Mouse (Mus musculus) erythroid progenitor cell, adult 5-6 weeks (primary cell): Measurements from ENCODE around the gene Gpkow. TPM values are rescaled to one million over a fixed set of nuclear protein-coding genes. Genes with fewer than 3 reads are reported as not detected.

Experiments
- ATAC-seq: replicated peaks from 2 replicates; pipeline ENCODE4 v1.8.0; 2016; ENCODE audit warnings: moderate number of reproducible peaks, mild to moderate bottlenecking, moderate TSS enrichment, inconsistent platforms; ENCODE audit not compliant: poor library complexity, low FRiP score, severe bottlenecking
- total RNA-seq, 2 experiments: library from RNA; stranded (forward) in 1 of 2; stranded (reverse) in 1 of 2; fragments of 150-400 nt in 1 of 2; fragments of 186-747, 209-891 nt in 1 of 2; gene quantifications; 2 replicates each; pipeline versions ENCODE4 v1.2.3 to v1.2.4; 2015 to 2017; ENCODE audit warnings: low replicate concordance in 2 of 2

Gpkow gene
- total RNA-seq (2015; ENCODE audit: low replicate concordance) = 10.5 and 31.9 TPM in 2 replicates
- 12.6 and 25.0 TPM in 2 replicates for total RNA-seq (2017; ENCODE audit: low replicate concordance)

GRCm38 (mm10) chrX:7696954-7697381 lies at the start of gene Gpkow:
Gene Gpkow, plus strand, starts transcription at chrX:7697131.
- ATAC-seq = peak; percentile 100

DNA sequence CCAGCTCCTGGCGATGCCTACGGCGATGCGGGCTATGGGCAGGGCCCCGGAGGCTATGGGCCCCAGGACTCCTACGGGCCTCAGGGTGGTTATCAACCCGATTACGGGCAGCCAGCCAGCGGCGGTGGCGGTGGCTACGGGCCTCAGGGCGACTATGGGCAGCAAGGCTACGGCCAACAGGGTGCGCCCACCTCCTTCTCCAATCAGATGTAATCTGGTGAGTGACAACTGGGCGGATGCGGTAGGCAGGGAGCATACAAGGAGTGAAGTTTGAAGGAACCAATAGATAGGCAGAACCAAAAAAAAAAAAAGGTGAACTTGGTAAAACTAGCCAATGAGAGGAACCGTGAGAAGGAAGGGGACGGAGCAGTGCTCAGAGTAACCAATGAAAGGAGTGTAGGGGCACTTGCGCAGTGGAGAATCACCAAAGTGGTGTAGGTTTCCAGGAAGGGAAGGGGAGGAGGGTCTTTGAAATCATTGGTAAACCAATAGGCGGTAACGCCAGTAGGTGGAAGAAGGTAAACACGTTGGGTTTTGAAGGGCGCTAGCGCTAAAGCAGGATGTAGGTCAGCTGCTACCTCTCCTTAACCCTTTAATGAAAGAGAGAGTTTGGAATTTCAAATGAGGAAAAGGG lies 48.1 kb upstream of the Gpkow start:
- peak; percentile 97 for ATAC-seq

GRCm38 (mm10) chrX:7657221-7657639 lies 39.7 kb upstream of the Gpkow start, which contains the start of gene Prickle3:
Gene Prickle3, plus strand, starts transcription at chrX:7657260.
- ATAC-seq = peak; percentile 54; the same call in 1 of the 2 replicates

DNA sequence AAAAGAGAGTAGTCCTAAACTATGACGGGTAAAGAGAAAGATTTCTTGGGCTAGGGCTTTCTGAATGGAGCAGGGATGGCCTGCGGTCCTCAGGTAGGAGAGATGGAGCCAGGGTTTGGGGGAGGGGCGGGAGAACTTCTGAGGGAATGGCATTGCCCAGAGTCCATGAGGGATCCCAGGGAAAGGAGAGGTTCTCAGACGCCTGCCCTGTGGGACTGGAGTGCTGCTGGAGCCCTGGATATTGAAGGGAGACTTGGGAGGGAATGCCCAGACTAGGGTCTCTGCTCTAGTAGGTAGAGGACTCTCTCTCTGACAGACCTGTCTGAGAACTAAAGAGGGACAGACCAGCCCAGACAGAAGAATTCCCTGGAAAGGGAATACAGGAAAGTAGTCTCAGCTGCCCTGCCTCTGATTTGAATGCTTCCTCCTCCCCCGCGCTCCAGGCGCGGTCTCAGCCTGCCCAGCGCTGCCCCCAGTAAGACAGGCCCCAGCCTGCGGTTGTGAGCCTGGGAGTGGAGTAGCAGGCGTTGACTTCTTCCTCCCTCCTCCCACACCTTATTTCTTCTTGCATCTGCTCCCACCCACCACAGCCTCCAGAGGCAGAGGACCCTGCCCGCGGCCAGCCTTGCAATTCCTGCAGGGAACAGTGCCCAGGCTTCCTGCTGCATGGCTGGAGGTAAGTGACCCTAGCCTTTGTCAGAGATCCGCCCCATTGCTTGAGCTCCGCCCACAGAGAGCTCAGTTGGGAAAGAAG lies 38.7 kb upstream of the Gpkow start:
- ATAC-seq = no peak

- no peak for ATAC-seq
Measured at GRCm38 (mm10) chrX:7658785-7659589, 37.9 kb upstream of the Gpkow start.

DNA sequence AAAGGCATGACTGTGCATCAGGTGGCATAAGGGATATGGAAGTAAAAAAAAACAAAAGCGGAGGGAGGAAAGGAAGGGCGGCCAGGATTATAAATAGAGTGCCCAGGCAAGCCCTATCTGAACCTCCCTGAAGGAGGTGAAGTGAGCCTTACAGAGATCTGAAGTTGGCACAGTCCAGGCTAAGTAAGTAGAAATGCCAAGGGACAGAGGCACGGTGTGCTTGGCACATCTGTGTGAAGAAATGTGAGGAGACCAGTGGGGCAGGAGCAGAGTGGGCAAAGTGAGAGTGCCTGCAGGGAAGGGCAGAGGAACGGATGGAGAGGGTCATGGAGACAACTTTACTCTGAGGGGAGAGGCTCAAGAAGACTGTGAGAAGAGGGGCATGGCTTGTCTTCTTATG lies 35.8 kb upstream of the Gpkow start:
- no peak for ATAC-seq

- ATAC-seq = no peak
Measured at GRCm38 (mm10) chrX:7662936-7663335, 34.0 kb upstream of the Gpkow start.

- no peak for ATAC-seq
Measured at GRCm38 (mm10) chrX:7664791-7665190, 32.1 kb upstream of the Gpkow start.

DNA sequence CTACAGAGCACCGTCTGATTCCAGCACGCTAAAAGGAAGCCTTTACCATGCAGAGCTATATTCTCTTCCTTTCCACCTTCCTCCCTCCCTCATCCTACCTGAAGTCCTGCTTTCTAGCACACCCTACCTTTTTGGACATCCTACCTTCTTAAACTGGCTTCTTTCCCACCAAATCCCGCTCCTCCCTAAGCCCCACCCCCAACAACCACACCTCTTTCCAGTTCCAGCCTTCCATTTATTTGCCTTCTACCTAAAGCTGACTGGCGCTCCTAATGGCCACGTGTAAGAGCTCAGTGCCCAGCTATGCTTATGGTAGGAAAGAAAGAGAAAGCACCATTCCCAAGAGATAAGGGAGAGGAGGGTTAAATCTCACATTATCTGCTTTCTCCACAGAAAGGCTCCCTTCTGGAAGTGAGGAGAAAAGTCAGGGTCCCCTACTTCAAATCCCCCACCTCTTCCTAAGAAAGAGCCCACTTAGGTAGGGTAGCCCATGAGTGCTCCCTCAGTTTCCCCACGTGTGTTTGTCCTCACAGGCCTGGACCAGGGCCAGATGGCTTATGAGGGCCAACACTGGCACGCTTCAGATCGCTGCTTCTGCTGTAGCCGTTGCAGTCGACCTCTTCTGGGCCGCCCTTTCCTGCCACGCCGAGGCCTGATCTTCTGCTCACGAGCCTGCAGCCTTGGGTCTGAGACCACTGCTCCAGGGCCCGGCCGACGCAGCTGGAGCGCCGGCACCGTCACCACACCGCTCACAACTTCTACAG lies 31.0 kb upstream of the Gpkow start:
- ATAC-seq = no peak

DNA sequence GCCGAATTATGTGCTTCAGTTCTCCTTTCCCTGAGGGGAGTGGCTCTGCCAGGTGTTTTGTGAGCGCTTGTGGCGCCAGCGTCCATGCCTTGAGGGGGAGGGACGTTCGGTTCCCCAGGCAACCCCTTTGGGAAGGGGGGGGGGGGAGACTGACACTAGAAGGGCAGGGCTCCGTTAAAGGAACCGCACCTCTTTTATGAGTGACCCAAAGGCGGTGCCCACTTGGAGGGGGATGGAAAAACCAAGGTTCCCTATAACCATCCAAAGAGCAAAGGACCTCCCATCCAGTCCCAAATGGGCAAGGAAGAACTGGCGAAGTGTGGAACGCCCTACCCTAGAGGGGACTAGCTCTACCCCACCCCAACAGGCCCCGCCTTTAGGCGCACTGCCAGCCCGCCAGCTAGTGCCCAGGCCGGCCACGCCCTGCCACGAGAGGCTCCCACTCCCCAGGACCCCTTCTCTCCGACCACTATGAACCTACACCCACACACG lies 26.5 kb upstream of the Gpkow start:
- peak; percentile 83 for ATAC-seq

- ATAC-seq = no peak; the same call in 1 of the 2 replicates
Measured at GRCm38 (mm10) chrX:7670921-7671623, 25.9 kb upstream of the Gpkow start, which contains the start of gene Plp2. Gene Plp2, minus strand, starts transcription at chrX:7671390.

DNA sequence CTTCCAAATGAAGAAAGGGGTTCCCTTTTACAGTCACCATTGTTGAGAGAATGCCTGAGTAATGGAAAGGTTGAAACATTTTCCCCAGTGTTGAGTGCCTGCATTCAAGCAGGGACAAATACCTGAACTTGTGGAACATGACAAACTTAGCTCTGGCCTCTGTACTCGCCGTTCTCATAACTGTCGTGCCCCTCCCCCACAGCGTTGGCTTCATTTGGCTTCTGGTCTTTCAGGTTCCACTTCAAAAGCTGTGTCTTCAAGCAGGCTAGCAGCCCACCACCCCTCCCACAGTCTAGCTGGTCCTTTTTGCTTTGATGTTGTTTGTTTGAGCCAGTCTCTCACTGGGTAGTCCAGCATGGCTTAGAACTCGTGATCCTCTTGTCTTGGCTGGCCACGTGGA lies 24.2 kb upstream of the Gpkow start:
- ATAC-seq = no peak

DNA sequence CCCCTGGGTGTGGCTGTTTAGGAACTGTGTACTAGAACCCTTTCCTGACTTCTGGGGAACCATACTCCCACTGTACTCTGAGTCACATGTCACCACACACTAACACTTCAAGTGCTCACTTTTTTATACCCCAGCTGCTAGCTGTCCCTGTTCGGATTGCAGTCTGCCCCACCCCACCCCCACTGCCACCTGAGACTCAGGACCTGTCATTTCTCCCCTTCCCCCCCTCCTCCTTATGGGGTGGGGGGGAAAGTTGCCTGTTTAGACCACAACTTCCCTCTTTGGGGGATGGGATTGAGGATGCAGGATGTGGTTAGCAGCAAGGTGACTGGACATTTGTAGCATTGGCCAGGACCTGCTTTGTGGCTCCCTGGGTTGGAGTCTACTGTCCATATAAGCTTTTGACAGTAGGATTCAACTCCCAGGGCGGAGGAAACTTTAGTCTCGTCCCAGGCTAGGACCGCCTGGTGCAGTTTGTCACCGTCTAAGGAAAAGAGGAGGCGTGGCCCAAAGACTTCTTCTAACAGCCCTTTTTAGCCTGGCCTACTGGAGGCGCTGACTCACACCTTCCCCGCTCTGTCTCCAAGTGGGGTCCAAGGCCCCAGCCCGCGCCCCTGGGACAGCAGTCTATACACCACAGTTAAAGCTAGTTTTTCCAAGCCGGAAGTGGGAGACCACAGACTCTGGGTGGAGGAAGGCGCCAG lies 23.2 kb upstream of the Gpkow start:
- ATAC-seq = no peak

DNA sequence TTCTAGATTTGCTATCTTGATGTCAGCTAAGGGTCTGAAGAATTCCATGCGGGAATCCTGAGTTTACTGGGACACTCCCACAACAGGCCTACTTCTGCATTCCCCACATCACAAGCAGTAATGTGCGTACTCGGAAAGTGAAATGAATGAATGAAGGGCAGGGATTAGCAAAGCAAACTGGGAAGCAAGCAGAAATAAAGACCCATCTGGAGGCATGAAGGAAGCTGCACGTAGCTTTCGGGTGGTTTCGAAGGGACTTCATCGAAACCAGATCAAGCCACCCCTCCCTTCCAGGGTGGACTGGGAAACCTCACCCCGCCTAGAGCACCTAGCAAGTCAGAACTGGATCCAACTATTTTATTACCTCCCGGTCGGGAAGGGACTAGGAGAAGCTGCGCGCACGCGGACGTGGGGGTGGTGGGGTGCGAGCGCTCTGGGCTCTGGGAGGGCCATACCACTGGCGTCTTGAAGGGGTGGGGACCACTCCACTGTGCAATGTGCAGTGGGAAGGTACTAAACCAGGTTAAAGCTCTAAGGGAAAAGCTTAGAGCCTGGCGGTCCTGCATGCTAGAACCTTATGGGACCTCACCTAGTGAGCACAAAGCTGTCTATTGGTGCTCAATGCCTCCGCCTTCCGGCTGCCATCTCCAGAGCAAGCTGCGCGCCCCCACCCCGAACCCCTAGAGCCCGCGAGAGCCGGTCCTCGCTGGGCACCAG lies 22.5 kb upstream of the Gpkow start:
- no peak for ATAC-seq

- ATAC-seq = no peak
Measured at GRCm38 (mm10) chrX:7675001-7675380, 21.9 kb upstream of the Gpkow start.

GRCm38 (mm10) chrX:7678986-7679385 lies 17.9 kb upstream of the Gpkow start:
- ATAC-seq = no peak

GRCm38 (mm10) chrX:7679405-7680056 lies 17.4 kb upstream of the Gpkow start:
- peak; percentile 99 for ATAC-seq
